Mouse (Mus musculus) T-helper 1 cell (primary cell): ENCODE measurements around the gene Sh3glb1.

Experiments
- in situ Hi-C: fragments of 300-600 bp; cut with MboI, MseI; formaldehyde crosslinking; loops from one replicate; pipeline ENCODE4 v1.15.1; 2025; ENCODE audit warnings: high pct_unique_total_duplicates

Sh3glb1 gene

GRCm38 (mm10) chr3:144715033-144715432 is 5.1 kb downstream of the Sh3glb1 start:
- in situ Hi-C loops, result loop anchor here (10.0 kb wide), 1 partner anchor 260 kb away; no protein-coding TSS in a partner anchor

- in situ Hi-C loops, result loop anchor here (10.0 kb wide), 1 partner anchor 260 kb away; no protein-coding TSS in a partner anchor
Observed at GRCm38 (mm10) chr3:144714606-144715005, 5.5 kb downstream of the Sh3glb1 start.

- in situ Hi-C loops, result loop anchor here (10.0 kb wide), 1 partner anchor 259 kb away; no protein-coding TSS in a partner anchor
Observed at GRCm38 (mm10) chr3:144714126-144714525, 6.0 kb downstream of the Sh3glb1 start.

GRCm38 (mm10) chr3:144711607-144712206 is 8.4 kb downstream of the Sh3glb1 start:
- in situ Hi-C loops, result loop anchor here (10.0 kb wide), 1 partner anchor 257 kb away; no protein-coding TSS in a partner anchor

- in situ Hi-C loops, result no loop called here
Observed at GRCm38 (mm10) chr3:144708612-144709011, 11.5 kb downstream of the Sh3glb1 start.

- in situ Hi-C loops, result no loop called here
Observed at GRCm38 (mm10) chr3:144703959-144704358, 16.2 kb downstream of the Sh3glb1 start.

GRCm38 (mm10) chr3:144698790-144699433 is 21.2 kb downstream of the Sh3glb1 start:
- in situ Hi-C loops, result no loop called here

GRCm38 (mm10) chr3:144697942-144698341 is 22.2 kb downstream of the Sh3glb1 start:
- in situ Hi-C loops, result no loop called here

GRCm38 (mm10) chr3:144697154-144697553 is 23.0 kb downstream of the Sh3glb1 start:
- in situ Hi-C loops, result no loop called here

GRCm38 (mm10) chr3:144694941-144695340 is 25.2 kb downstream of the Sh3glb1 start:
- in situ Hi-C loops, result no loop called here

GRCm38 (mm10) chr3:144694040-144694439 is 26.1 kb downstream of the Sh3glb1 start:
- in situ Hi-C loops, result no loop called here

GRCm38 (mm10) chr3:144692052-144692451 is 28.1 kb downstream of the Sh3glb1 start:
- in situ Hi-C loops, result no loop called here

GRCm38 (mm10) chr3:144689236-144689635 is 30.9 kb downstream of the Sh3glb1 start:
- in situ Hi-C loops, result no loop called here

- in situ Hi-C loops, result no loop called here
Observed at GRCm38 (mm10) chr3:144688284-144688683, 31.9 kb downstream of the Sh3glb1 start.

GRCm38 (mm10) chr3:144687618-144688017 is 32.5 kb downstream of the Sh3glb1 start:
- in situ Hi-C loops, result no loop called here

- in situ Hi-C loops, result no loop called here
Observed at GRCm38 (mm10) chr3:144686146-144686545, 34.0 kb downstream of the Sh3glb1 start.

GRCm38 (mm10) chr3:144683136-144683814 is 36.9 kb downstream of the Sh3glb1 start:
- in situ Hi-C loops, result no loop called here

GRCm38 (mm10) chr3:144681542-144681941 is 38.6 kb downstream of the Sh3glb1 start:
- in situ Hi-C loops, result no loop called here

- in situ Hi-C loops, result no loop called here
Observed at GRCm38 (mm10) chr3:144679701-144680159, 40.4 kb downstream of the Sh3glb1 start.

- in situ Hi-C loops, result no loop called here
Observed at GRCm38 (mm10) chr3:144679137-144679536, 41.0 kb downstream of the Sh3glb1 start.

GRCm38 (mm10) chr3:144677751-144678150 is 42.4 kb downstream of the Sh3glb1 start:
- in situ Hi-C loops, result no loop called here

- in situ Hi-C loops, result no loop called here
Observed at GRCm38 (mm10) chr3:144676249-144676648, 43.9 kb downstream of the Sh3glb1 start.
